Mouse (Mus musculus): ENCODE measurements around the gene Suclg2.

DNA sequence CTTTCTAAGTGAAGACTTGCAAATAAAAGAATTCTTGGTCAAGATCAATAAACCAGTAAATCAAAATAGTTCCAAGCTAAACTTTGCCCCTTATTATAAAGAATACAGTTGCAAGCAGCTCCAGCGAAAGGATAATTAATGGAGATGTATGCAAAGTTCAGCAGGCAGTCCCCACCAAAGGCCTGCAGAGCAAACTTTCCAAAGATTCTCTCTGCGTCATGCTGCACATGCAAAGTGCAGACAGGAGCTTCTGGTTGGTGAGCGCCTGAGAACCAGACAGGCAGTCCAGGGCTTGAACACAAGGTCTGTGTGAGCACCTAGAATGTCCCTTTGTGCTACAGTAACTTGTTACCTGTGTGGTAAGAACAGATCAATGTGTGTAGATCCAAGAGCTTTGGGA, 147.0 kb downstream of the Suclg2 start:
- TF ChIP-seq CTCF (IDR thresholded peaks at IDR 0.05; ENCODE audit: borderline replicate concordance, insufficient read depth, low read depth, low read length) = no peak
- TF ChIP-seq POLR2A (IDR thresholded peaks at IDR 0.05; ENCODE audit: borderline replicate concordance, insufficient read depth, low read length) = no peak

Data from cerebellum, adult 2 months (tissue).